Mouse (Mus musculus) thymus, postnatal 4 days (tissue): ENCODE results near the gene Lamb2.

Experiments used
- DNase-seq: peaks from one replicate; pipeline ENCODE4 v3.0.0; 2021

The Lamb2 gene

GRCm38 (mm10) chr9:108479721-108480351, at the start of gene Lamb2:
Gene Lamb2 (plus strand): TSS chr9:108479736.
- no peak for DNase-seq

GRCm38 (mm10) chr9:108431431-108432067, 48.0 kb upstream of the Lamb2 start:
- peak; percentile 23 for DNase-seq

GRCm38 (mm10) chr9:108436182-108436581, 43.4 kb upstream of the Lamb2 start, which contains the start of gene BC048562:
Gene BC048562 (plus strand): TSS chr9:108436482.
- DNase-seq: no peak

DNA sequence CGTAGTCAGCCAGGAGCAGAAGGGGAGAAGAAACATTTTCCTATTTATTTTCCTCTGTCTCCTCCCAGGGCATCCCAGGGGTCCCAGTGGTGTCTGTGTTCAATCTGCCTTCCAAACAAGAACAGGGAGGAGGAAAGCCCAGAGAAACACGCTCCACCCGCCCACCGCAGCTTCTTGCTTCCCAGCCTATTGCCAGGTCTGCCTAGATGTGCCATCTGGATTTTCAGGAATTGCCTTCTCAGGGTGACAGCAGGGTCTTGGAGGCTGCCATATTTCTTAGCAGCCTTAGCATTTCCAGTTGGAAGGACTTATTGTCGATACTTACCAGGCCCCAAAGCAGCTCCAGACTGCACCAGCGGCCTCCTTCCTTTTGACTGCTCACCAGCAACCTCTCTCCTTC, 40.4 kb upstream of the Lamb2 start:
- no peak for DNase-seq

DNA sequence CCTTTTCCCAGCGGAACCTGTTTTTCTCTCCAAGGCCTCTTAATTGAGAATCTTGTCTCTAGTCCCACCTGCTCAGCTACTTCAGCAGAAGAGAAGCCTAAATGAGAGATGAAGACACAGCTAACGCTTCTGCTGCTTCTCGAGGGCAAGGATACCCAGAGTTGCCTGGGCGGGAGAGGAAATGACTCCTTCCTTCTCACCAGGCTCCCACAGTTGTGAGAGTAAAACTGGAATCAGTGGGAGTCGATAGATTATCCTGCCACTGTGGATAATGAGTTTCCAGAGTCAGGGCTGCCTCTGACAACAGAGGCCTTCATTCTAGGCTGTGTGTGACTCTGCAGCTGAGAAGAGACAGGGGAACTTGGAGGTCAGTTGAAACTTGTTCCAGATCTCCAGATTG, 39.1 kb upstream of the Lamb2 start:
- no peak for DNase-seq

DNA sequence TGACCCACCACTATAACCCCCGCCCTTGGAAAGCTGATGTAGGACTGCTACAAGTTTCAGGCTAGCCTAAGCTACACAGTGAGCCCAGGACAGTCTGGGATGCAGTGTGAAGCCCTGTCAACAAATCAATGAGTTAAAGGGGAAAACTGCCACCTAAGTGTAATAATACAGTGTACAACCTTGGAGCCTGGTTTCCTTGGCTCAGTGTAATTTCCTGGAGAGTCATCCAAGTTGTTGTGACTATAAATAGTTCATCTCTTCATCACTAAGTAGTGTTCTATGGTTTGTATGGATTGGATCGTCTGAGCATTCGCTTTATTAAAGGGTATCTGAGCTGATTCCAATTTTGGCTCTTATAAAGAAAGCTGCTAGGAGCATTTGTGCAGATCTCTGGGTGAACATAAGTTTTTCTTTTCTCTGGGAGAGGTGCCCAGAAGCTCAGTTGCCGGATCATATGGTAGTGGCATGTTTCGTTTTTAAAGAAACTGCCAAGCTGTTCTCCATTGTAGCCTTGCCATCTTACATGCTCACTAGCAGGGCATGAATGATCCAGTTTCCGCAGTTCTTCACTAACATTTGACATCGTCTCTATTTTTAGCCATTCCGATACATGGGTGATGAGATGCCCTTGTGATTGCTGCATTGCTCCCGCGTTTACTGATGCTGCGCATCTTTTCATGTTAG, 38.2 kb upstream of the Lamb2 start:
- DNase-seq: no peak

DNA sequence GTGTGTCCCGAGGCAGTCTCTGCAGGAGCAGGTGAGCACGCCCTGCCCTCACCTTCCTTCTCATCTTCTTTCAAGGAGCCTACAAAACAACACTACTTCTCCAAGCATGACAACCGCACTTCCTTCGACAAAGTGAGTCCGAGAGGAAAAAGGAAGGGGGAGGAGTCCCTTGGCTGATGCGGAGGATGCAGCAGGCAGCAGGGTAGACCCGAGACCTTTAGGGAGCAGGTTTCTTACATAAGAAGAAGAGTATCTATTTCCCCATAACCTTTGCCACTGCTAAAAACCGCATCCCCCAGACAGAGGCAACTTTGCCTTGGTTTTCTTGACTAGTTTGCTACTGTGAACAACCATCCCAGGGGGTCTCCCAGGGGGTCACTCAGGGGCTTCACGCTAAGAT, 34.4 kb upstream of the Lamb2 start:
- no peak for DNase-seq

GRCm38 (mm10) chr9:108449860-108450259, 29.7 kb upstream of the Lamb2 start:
- DNase-seq: no peak

DNA sequence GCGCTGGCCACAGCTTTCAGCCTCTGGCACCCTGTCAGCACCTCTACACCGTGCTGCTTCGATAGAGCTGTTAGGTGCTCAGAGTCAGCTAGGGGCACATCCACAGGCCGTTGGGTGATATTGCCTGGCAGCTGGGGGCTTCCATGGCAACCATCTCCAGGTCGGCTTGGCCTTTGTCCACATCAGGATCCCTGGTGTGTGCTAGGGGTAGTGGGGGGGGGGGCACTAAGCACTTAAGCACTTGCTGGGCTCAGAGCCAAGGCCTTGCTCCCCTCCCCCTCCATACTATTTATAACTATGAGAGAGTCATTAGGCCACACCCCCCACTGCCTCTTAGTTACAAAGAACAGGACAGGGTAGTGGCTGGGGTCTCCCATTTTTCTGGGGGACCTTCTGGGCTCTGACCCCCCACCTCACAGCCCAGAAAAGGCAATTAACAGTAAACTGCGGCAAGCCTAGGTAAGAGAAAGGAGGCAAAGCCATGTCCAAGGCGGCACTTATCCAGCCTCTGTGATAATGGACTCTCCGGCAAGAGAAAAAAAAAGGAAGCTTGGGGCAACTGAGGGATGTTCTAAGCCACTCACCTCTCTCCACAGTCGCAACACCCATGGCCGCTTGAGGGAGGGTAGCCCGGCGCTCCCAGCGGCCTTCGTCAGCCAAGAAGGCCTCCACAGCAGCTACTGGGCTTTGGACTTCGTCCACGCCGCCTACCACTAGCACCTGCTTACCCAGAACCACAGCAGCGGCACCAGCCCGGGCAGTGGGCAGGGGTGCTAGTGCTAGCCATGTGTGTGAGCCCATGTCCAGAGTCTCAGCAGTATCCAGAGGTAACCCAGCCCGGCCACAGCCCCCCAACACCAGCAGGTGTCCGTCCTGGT, 29.0 kb upstream of the Lamb2 start:
- DNase-seq: no peak

DNA sequence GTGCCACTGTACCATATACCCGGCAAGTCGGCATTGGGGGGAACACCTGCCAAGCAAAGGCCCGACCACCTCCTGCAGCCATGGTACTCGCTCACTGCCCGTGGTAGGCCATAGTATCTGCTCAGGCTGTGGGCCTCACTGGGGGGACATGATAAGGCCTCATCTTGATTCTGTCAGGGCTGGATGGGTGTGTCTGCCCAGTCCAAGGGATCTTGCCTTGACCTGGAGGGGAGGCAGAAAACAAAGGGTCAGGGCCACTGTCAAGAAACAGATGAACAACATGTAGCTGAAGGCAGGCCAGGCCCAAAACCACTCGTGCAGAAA, 28.4 kb upstream of the Lamb2 start:
- DNase-seq: no peak

DNA sequence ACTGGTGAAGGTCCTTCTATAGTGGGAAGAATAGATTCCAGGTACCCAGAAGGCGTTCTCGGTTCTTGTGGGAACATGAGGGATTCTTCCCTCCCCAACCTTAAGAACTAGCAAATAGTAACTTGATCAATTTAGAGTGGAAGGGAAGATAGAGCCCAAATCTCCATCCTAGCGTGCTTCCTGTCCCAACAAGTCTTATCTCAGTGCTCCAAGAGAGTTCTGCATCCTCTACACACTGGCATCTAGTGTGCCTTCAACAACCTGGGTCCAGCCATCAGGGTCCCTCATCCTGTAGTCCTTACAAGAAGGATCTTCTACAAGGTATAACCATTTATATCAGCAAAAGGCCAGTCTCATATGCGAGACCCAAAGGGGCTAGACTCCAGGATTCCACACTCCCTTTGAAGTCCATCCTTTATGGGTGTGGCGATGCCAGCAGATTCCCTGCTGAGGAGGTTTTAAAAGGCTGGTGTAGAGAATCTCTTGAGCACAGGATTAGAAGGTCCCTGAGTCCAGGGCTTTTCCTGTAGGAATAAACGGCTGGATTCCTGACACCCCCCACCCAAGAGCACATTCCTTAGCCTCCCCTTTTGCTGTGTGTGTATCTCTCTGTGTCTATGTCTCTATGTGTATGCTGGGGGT, 27.9 kb upstream of the Lamb2 start:
- DNase-seq: no peak

DNA sequence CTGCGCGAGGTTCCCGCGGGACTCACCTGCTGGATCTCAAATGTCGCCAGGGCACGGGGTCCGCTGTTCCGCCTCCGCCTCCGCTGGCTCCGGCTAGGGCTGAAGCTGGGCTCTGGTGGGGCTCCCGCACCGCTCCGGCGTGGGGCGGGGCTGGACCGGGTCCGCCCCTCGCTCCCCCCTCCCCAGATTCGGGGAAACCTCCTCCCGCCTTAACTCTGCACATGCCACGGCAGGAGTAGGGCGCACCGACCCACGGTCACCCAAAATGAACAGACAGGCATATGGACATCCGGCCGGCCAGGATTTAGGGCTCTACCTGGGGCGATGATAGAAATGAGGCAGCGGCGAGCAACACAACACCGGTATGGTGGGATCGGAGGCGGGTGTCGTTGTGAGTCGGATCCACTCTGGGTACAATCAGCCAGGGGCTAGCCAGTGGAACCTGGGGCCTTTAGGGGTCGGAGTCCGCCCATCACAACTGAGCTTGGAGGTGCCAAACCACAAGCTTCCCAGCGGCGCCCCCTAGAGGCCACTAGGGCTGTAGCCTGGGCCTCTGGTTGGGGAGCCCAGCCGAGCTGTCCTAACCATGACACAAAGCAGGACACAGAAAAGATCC, 27.1 kb upstream of the Lamb2 start:
- peak; percentile 95 for DNase-seq

- no peak for DNase-seq
Measured at GRCm38 (mm10) chr9:108452911-108453310, 26.6 kb upstream of the Lamb2 start.

DNA sequence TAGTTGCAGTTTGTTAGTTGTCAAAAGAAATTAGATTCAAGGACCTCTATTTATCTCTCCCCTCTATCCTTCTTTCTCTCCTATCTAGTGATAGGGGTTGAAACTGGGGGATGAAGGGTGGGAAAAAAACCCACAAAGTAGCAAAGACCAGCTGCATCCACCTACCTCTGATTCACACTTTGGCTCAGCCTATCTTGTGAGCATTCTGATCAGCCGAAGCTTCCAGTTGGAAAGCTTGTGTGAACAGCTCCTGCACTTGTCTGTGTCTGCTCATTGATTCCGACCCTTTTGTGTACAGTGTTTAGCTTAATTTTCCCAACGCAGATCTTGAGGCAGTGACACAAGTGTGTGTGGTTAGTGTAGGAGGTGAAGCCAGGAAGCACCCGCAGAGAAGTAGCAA, 26.1 kb upstream of the Lamb2 start:
- DNase-seq: no peak

DNA sequence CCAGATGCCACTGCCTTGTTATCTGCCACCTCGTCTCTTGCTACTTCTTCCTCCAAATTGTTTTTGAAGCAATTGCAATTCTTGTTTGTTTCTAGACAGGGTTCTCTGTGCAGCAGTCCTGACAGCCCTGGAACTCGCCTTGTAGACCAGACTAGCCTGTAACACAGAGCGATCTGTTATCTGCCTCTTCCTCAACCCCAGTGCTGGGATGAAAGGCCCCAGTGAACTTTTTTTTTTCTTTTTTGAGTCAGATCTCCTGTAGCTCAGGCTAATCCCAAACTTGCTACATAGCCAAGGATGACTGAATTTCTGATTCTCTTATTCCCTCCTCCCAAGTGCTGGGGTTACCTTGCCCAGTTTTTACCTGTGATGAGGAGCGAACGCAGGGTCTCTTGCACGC, 25.1 kb upstream of the Lamb2 start:
- DNase-seq: no peak

GRCm38 (mm10) chr9:108455747-108456571, 23.6 kb upstream of the Lamb2 start:
- no peak for DNase-seq

- no peak for DNase-seq
Measured at GRCm38 (mm10) chr9:108456953-108457352, 22.6 kb upstream of the Lamb2 start.

- DNase-seq: no peak
Measured at GRCm38 (mm10) chr9:108459939-108460318, 19.6 kb upstream of the Lamb2 start.

- peak; percentile 90 for DNase-seq
Measured at GRCm38 (mm10) chr9:108460319-108461178, 19.0 kb upstream of the Lamb2 start, which contains the start of gene Ccdc71. Gene Ccdc71 (plus strand): TSS chr9:108460527.

DNA sequence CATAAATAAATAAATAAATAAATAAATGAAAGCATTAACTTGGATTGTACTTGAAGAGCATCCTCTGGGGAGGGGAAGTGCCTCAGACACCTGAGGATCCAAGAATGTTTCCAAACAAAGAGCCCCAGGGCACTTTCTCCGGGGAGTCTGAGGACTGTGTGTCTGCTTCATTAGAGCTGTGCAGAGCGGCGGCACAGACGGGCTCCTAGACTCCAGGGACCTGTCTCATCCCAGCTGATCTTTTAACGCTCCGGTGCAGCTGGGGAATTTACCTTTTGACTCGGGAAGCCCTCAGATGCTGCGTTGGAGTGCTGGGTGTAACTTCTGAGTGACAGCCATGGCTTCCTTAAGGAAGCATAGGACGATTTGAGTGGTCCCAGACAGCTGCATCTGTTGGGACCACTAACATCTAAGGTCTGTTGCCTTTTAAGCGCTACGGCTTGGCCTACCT, 18.3 kb upstream of the Lamb2 start, which contains the start of gene Klhdc8b:
TSS of gene Klhdc8b (minus strand) at position 401 of the 451 bp plus-strand sequence.
- no peak for DNase-seq
